Mouse (Mus musculus): ENCODE measurements around the gene Tmub2. TPM values are rescaled to one million over a fixed set of nuclear protein-coding genes. Genes with fewer than 3 reads are reported as not detected.
A peak's percentile ranks its signal among the peaks of the same experiment; 100 is the strongest.

The Tmub2 gene
- polyA plus RNA-seq, 1 experiment from 2014 or later = 78.7 TPM

DNA sequence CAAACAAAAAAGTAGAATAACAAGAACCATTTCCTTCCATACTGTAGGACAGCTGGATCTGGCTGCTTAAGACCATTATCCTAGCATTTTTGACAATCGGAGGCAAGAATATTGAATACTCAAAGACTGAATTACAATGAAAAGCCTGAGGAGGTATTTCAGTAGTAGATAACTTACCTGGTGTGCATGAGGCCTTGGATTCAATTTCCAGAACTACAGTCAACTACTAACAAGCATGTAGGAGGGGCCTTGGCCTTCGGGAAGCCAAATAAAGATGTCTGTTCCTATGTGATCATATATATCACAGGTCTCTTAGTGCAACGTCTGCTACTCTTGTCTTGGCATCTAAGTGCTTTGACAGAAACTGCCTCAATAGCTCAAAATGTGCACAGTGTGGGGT, 45.3 kb downstream of the Tmub2 start:
- Histone ChIP-seq H3K4me3 (replicated peaks; ENCODE audit: low read length) (no peak overlapping the region), H3K9ac (replicated peaks; ENCODE audit: low read depth, low read length) (no peak overlapping the region), H3K4me1 (replicated peaks; ENCODE audit: control insufficient read depth, insufficient read depth, low read length) (no peaks in the 10 kb centered on the region), H3K27me3 (replicated peaks; ENCODE audit: control insufficient read depth, insufficient read depth, low read length) (no peaks in the 10 kb centered on the region), H3K9me3 (ENCODE audit: control insufficient read depth, low read length) (no peaks in the 10 kb centered on the region), H3K4me2 (ENCODE audit: low read length) (no peak overlapping the region), H3K27ac (ENCODE audit: low read length) (no peak overlapping the region), H3K36me3 (ENCODE audit: control insufficient read depth, insufficient read depth) (no peaks in the 10 kb centered on the region)
- no peak for ATAC-seq
- WGBS = 74% methylated on average over 3 of the region's 3 CpGs

DNA sequence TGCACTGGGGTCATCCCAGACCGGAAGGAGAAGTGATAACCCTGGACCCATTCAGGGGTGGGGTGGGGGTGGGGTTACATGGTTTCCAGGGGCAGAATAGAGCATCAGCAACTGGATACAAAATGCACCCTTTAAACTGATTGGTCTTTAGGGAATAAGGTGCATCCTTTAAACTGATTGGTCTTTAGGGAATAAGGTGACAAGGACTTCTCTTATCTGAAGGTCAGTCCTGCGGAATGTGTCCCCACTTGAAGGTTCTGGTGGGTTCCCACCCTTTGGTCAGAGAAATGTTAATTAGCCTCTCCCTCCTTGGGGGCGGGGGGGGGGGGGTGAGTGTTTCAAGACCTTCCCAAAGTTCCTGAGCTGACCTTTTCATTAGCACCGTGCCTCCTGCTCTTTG, 47.1 kb downstream of the Tmub2 start:
- H3K9ac ChIP-seq (replicated peaks; ENCODE audit: low read depth, low read length) = no peak overlapping the region
- no peak overlapping the region for H3K4me2 ChIP-seq (ENCODE audit: low read length)
- no peak overlapping the region for H3K27ac ChIP-seq (ENCODE audit: low read length)
- no peaks in the 10 kb centered on the region for H3K9me3 ChIP-seq (ENCODE audit: control insufficient read depth, low read length)
- 55% methylated on average over 4 of the region's 4 CpGs for WGBS
- no peaks in the 10 kb centered on the region for H3K27me3 ChIP-seq (replicated peaks; ENCODE audit: control insufficient read depth, insufficient read depth, low read length)
- no peaks in the 10 kb centered on the region for H3K4me1 ChIP-seq (replicated peaks; ENCODE audit: control insufficient read depth, insufficient read depth, low read length)
- H3K4me3 ChIP-seq (replicated peaks; ENCODE audit: low read length) = no peak overlapping the region
- no peaks in the 10 kb centered on the region for H3K36me3 ChIP-seq (ENCODE audit: control insufficient read depth, insufficient read depth)
- ATAC-seq = no peak

DNA sequence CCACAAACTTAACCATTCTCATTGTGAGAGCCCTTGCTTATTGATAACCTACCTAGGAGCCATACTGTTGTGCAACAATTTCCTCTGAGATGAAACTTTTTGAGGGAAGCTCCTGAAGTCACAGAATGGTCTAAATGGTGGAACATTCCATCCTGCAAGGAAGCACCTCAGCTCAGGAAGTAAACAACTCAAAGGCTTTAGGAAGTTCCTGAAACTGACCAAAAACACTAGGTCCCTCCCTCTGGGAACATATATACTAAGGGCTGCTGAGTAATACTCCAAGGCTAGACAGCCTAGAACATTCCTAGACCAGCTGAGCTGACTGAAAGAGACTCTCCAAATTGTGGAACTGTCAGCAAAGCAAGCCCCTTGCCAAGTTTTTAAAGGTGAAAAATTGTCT, 48.3 kb downstream of the Tmub2 start:
- H3K9ac ChIP-seq (replicated peaks; ENCODE audit: low read depth, low read length) = no peak overlapping the region
- H3K27ac ChIP-seq (ENCODE audit: low read length) = no peak overlapping the region
- H3K4me2 ChIP-seq (ENCODE audit: low read length) = no peak overlapping the region
- H3K9me3 ChIP-seq (ENCODE audit: control insufficient read depth, low read length) = no peaks in the 10 kb centered on the region
- no peak for ATAC-seq
- no peaks in the 10 kb centered on the region for H3K4me1 ChIP-seq (replicated peaks; ENCODE audit: control insufficient read depth, insufficient read depth, low read length)
- H3K4me3 ChIP-seq (replicated peaks; ENCODE audit: low read length) = no peak overlapping the region
- H3K27me3 ChIP-seq (replicated peaks; ENCODE audit: control insufficient read depth, insufficient read depth, low read length) = no peaks in the 10 kb centered on the region
- H3K36me3 ChIP-seq (ENCODE audit: control insufficient read depth, insufficient read depth) = no peaks in the 10 kb centered on the region

DNA sequence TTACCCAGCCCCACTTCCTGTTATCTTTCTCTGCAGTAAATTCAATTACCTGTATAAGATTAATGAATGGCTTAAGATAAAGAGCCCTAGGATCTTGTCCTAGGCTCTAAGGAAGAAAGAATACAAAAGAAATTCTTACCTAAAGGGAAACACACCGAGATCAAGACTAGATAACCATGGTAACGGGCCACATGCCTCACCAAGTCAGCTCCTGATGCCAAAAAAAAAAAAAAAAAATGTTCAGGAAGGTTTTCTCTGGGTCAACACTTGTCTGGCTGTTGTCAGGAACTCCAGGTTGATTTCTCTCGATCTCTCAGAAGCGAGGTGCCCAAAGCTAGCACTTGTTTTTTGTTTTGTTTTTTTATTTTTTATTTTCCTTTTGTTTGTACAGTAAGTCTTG, 49.3 kb downstream of the Tmub2 start:
- Histone ChIP-seq H3K36me3 (ENCODE audit: control insufficient read depth, insufficient read depth) (no peaks in the 10 kb centered on the region), H3K4me2 (ENCODE audit: low read length) (no peak overlapping the region), H3K4me3 (replicated peaks; ENCODE audit: low read length) (no peak overlapping the region), H3K9ac (replicated peaks; ENCODE audit: low read depth, low read length) (no peak overlapping the region), H3K27ac (ENCODE audit: low read length) (no peak overlapping the region), H3K27me3 (replicated peaks; ENCODE audit: control insufficient read depth, insufficient read depth, low read length) (no peaks in the 10 kb centered on the region), H3K9me3 (ENCODE audit: control insufficient read depth, low read length) (no peaks in the 10 kb centered on the region), H3K4me1 (replicated peaks; ENCODE audit: control insufficient read depth, insufficient read depth, low read length) (peaks cover 5% of the 10 kb centered on the region; the same call in 1 of the 2 replicates)
- ATAC-seq = no peak
- 51% methylated on average over 4 of the region's 4 CpGs for WGBS

DNA sequence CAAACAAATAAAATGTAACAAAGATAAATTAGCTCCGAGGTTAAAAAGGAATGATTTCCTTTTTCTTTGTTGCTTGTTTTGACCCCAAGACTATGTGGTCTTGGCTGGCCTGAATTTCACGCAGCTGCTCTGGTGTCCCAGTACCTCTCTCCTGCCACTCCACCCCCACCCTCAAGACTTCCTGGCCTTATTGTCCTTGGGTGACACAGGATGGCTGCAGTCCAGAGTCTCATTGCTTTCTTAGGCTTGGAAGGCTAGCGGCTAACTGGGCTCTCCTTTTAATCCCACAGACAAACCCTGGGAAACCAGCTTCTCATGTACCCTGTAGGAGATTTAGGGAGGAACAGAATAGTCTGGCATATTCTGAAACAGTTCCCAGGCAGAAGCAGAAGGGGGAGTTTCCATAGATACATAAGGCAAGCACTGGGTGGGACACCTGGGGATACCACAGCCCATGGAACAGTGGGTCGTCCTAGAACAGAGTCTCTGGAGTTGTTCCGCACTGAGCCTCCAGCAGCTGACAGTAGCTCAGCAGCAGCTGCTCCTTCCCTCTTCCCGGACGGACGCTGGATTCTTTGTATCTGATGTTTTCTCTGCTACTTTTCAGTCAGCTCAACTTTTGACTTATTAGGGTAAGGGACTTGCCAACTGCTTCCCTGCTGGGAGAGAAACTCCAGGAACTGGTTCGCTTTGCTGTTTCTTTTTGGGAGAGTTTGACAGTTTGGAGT, 50.4 kb downstream of the Tmub2 start:
- H3K4me2 ChIP-seq (ENCODE audit: low read length) = no peak overlapping the region
- no peaks in the 10 kb centered on the region for H3K27me3 ChIP-seq (replicated peaks; ENCODE audit: control insufficient read depth, insufficient read depth, low read length)
- H3K36me3 ChIP-seq (ENCODE audit: control insufficient read depth, insufficient read depth) = no peaks in the 10 kb centered on the region
- 25% methylated on average over 9 of the region's 9 CpGs for WGBS
- no peak overlapping the region for H3K9ac ChIP-seq (replicated peaks; ENCODE audit: low read depth, low read length)
- ATAC-seq = no peak
- no peaks in the 10 kb centered on the region for H3K9me3 ChIP-seq (ENCODE audit: control insufficient read depth, low read length)
- H3K4me1 ChIP-seq (replicated peaks; ENCODE audit: control insufficient read depth, insufficient read depth, low read length) = peaks cover 8% of the 10 kb centered on the region; the same call in 1 of the 2 replicates
- H3K4me3 ChIP-seq (replicated peaks; ENCODE audit: low read length) = no peak overlapping the region
- H3K27ac ChIP-seq (ENCODE audit: low read length) = no peak overlapping the region

DNA sequence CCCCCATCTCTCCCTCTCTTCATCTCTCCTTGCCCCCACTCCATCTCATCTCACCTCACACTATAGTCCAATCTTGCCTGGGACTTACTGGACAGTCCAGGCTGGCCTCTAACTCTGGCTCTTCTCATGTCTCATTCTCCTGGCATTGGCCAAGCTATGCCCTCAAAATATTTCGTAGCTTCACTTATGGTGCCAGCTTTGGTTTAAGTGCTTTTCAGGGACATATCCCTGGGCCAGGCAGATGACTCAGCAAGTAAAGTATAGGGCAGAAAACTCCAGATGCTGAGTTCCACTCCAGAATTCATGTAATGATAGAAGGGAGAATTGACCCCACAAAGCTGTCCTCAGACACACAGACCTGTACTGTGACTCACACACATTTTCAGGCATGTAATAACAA, 51.5 kb downstream of the Tmub2 start:
- Histone ChIP-seq H3K4me3 (replicated peaks; ENCODE audit: low read length) (no peak overlapping the region), H3K9me3 (ENCODE audit: control insufficient read depth, low read length) (no peaks in the 10 kb centered on the region), H3K36me3 (ENCODE audit: control insufficient read depth, insufficient read depth) (no peaks in the 10 kb centered on the region), H3K9ac (replicated peaks; ENCODE audit: low read depth, low read length) (no peak overlapping the region), H3K4me2 (ENCODE audit: low read length) (no peak overlapping the region), H3K27me3 (replicated peaks; ENCODE audit: control insufficient read depth, insufficient read depth, low read length) (no peaks in the 10 kb centered on the region), H3K27ac (ENCODE audit: low read length) (no peak overlapping the region), H3K4me1 (replicated peaks; ENCODE audit: control insufficient read depth, insufficient read depth, low read length) (peaks cover 8% of the 10 kb centered on the region; the same call in 1 of the 2 replicates)
- ATAC-seq = no peak
- WGBS = 78% methylated on average over 1 of the region's 1 CpGs

DNA sequence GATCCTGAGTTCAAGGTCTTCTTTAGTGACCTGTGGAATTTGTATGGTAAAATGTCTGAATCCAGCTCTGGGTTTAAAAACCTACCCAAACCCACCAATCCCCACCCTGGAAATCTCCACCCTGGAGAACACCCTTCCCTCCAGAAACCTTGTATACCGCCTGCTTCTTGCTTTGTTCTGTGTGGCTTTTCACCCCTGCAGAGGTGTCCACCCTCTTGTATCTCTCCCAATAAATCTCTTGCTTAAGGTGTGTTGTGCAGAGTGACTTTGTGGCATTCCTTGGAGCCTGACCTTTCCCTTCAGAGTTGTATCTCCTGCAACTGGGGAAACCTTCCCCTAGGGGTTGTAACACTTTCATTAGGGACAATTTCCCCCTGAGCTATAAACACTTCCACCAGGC, 53.2 kb downstream of the Tmub2 start:
- Histone ChIP-seq H3K27me3 (replicated peaks; ENCODE audit: control insufficient read depth, insufficient read depth, low read length) (no peaks in the 10 kb centered on the region), H3K4me1 (replicated peaks; ENCODE audit: control insufficient read depth, insufficient read depth, low read length) (peaks cover 8% of the 10 kb centered on the region; the same call in 1 of the 2 replicates), H3K9ac (replicated peaks; ENCODE audit: low read depth, low read length) (no peak overlapping the region), H3K4me3 (replicated peaks; ENCODE audit: low read length) (no peak overlapping the region), H3K36me3 (ENCODE audit: control insufficient read depth, insufficient read depth) (no peaks in the 10 kb centered on the region), H3K9me3 (ENCODE audit: control insufficient read depth, low read length) (no peaks in the 10 kb centered on the region), H3K4me2 (ENCODE audit: low read length) (no peak overlapping the region), H3K27ac (ENCODE audit: low read length) (no peak overlapping the region)
- ATAC-seq = no peak
- 81% methylated on average over 1 of the region's 1 CpGs for WGBS

DNA sequence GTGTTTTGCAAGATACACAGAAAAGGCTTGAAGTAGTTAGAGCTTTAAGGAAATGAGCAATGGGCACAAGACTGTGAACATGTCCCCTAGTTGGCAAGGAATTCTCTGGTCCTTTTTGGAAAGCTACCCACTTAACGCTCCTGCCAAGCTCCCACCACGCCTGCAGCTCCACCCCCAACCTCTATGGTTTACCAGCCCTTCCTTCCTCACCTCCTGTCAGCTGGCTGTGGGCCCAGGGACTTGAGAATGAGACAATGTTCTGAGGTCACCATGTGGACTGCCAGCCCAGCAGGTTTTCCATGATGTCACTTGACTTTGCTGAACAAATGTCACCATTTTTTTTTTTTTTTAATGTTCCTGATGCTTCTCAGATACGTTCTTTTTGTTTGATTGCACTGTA, 53.8 kb downstream of the Tmub2 start:
- no peaks in the 10 kb centered on the region for H3K36me3 ChIP-seq (ENCODE audit: control insufficient read depth, insufficient read depth)
- WGBS = 21% methylated on average over 3 of the region's 3 CpGs
- H3K4me2 ChIP-seq (ENCODE audit: low read length) = no peak overlapping the region
- H3K27me3 ChIP-seq (replicated peaks; ENCODE audit: control insufficient read depth, insufficient read depth, low read length) = no peaks in the 10 kb centered on the region
- no peaks in the 10 kb centered on the region for H3K9me3 ChIP-seq (ENCODE audit: control insufficient read depth, low read length)
- ATAC-seq = no peak
- H3K4me3 ChIP-seq (replicated peaks; ENCODE audit: low read length) = no peak overlapping the region
- no peak overlapping the region for H3K9ac ChIP-seq (replicated peaks; ENCODE audit: low read depth, low read length)
- peak overlapping the region; percentile 28; the same call in 1 of the 2 replicates for H3K27ac ChIP-seq (ENCODE audit: low read length)
- H3K4me1 ChIP-seq (replicated peaks; ENCODE audit: control insufficient read depth, insufficient read depth, low read length) = peaks cover 8% of the 10 kb centered on the region; the same call in 1 of the 2 replicates
